Mouse (Mus musculus) liver, embryonic 13.5 days (tissue): Measurements from ENCODE around the gene Ncl. TPM values are rescaled to one million over a fixed set of nuclear protein-coding genes. Genes with fewer than 3 reads are reported as not detected.

ENCODE experiments used
- ATAC-seq: fragments of 200-750 bp; cut with Nextera tagmentation; 2 replicates; pipeline ENCODE4 v1.8.0; 2017; ENCODE audit warnings: low read depth, mild to moderate bottlenecking, moderate number of reproducible peaks, moderate library complexity
- DNase-seq: peaks from one replicate; pipeline ENCODE4 v3.0.0; 2022
- H3K27ac ChIP-seq: fragments of 300-500 bp; sonication (generic); 2 replicates; pipeline ENCODE4 v1.5.1; 2015; ENCODE audit warnings: moderate library complexity, mild to moderate bottlenecking, inconsistent platforms
- H3K27me3 ChIP-seq: fragments of 300-500 bp; sonication (generic); 2 replicates; pipeline ENCODE4 v1.6.1; 2015; ENCODE audit warnings: mild to moderate bottlenecking, inconsistent platforms
- H3K36me3 ChIP-seq: fragments of 300-500 bp; sonication (generic); 2 replicates; pipeline ENCODE4 v1.6.1; 2015; ENCODE audit warnings: mild to moderate bottlenecking, inconsistent platforms
- H3K4me1 ChIP-seq: fragments of 300-500 bp; sonication (generic); replicated peaks from 2 replicates; pipeline ENCODE4 v1.6.1; 2015; ENCODE audit warnings: inconsistent platforms
- H3K4me2 ChIP-seq: fragments of 300-500 bp; sonication (generic); 2 replicates; pipeline ENCODE4 v1.6.1; 2015; ENCODE audit warnings: inconsistent platforms, mild to moderate bottlenecking, moderate library complexity
- H3K4me3 ChIP-seq: fragments of 300-500 bp; sonication (generic); replicated peaks from 2 replicates; pipeline ENCODE4 v1.5.1; 2015; ENCODE audit warnings: mild to moderate bottlenecking, inconsistent platforms
- H3K9ac ChIP-seq: fragments of 300-500 bp; sonication (generic); 2 replicates; pipeline ENCODE4 v1.6.1; 2015; ENCODE audit warnings: mild to moderate bottlenecking, inconsistent platforms
- H3K9me3 ChIP-seq: fragments of 300-500 bp; sonication (generic); replicated peaks from 2 replicates; pipeline ENCODE4 v1.6.1; 2016; ENCODE audit warnings: inconsistent platforms
- WGBS: fragments of 180-500 bp; shearing (Covaris S2); methylation state at CpG from one replicate; pipeline ENCODE4 v1.1.7; 2015; ENCODE audit not compliant: insufficient replicate concordance; 5-methylcytosine and 5-hydroxymethylcytosine counted together
- polyA plus RNA-seq: library from polyadenylated mRNA; unstranded; fragments of >200 nt; fragmentation: Nextera tagmentation; extraction: Ambion mirVana; gene quantifications from 2 replicates; pipeline ENCODE4 v1.2.1, GENCODE M21; 2015

Gene Ncl
- 423 and 530 TPM in 2 replicates for polyA plus RNA-seq

DNA sequence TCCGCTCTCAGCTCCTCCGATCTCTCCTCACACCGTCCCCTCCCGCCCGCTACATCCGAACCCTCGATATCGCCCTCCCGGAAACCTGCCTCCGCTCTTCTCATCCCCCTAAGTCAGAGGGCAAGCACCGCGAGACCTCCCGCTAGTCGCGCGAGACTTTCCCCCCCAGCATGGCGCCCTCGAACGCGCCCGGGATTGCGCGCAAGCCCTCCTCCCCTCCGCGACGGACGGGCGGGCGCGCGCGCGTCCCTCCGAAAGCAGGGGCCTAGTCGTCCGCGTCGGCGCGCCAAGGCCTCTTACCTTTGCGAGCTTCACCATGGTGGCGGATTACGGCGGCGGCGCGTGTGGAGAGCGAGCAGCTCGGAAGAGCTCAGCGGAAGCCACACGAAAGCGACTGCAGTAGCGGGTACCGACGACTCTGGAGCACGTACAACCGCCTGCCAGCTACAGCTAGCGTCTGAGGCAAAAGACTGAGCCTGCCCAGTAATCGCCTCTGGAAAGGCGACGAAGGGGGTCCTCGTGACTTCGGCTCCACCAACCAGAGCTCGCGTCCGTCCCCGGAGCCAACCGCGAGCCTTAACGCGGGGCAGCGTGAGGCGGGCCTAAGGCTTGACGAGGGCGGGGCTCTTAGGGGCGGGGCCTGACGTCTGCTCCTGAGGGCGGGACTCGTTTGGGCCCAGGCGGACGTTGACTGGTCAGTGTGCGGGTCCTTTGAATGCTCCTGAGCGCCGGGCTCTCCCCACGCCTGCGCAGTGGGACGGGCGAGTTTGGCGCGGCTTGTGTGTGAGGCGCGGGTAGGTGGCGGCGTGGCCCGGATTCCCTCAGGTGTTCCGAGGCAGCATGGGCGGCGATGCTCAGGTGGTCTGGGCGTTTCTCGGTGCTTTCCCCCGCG, at the start of gene Ncl:
TSS of gene Ncl (minus strand) at position 495 of the 892 bp plus-strand sequence.
- H3K9ac ChIP-seq: peak within 1 kb of the TSS; percentile 98
- ATAC-seq: peak; percentile 94
- H3K4me1 ChIP-seq: peaks cover 61% of the 10 kb centered on the region
- peak; percentile 98 for DNase-seq
- peak within 1 kb of the TSS; percentile 96 for H3K4me2 ChIP-seq
- peaks cover 38% of the 10 kb centered on the region for H3K36me3 ChIP-seq
- no peaks in the 10 kb centered on the region for H3K9me3 ChIP-seq
- H3K27ac ChIP-seq: peak within 1 kb of the TSS; percentile 98
- H3K27me3 ChIP-seq: no peaks in the 10 kb centered on the region
- under 1% methylated on average over 102 of the region's 102 CpGs for WGBS
- H3K4me3 ChIP-seq: peak within 1 kb of the TSS; percentile 98

DNA sequence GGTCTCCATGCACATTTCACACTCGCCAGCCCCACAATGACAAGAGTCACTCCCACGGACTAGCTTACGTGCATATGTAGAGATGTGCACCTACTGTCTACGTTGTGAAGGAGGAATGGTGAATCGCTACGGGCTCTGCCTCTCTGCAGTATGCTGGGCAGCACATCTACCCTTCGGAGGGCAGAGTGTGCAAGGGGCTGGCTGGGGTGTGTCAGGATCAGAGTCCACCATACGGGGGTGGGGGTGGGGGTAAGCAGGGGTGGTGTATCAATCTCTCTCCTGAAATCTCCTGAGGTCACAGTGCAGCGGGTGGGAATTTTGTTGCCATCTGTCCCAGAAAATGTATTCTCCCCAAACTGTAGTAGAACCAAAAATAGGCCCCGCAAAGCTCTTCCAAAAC, 49.3 kb upstream of the Ncl start:
- no peak for ATAC-seq
- H3K4me3 ChIP-seq: no peak overlapping the region
- H3K27me3 ChIP-seq: no peaks in the 10 kb centered on the region
- WGBS: 75% methylated on average over 10 of the region's 10 CpGs
- peaks cover 15% of the 10 kb centered on the region for H3K4me1 ChIP-seq
- DNase-seq: no peak
- H3K4me2 ChIP-seq: no peak overlapping the region
- H3K9ac ChIP-seq: no peak overlapping the region
- H3K27ac ChIP-seq: no peak overlapping the region
- no peaks in the 10 kb centered on the region for H3K36me3 ChIP-seq
- H3K9me3 ChIP-seq: 0 out of 2 replicates have a peak, but pooled peaks cover 3% of the 10 kb centered on the region

DNA sequence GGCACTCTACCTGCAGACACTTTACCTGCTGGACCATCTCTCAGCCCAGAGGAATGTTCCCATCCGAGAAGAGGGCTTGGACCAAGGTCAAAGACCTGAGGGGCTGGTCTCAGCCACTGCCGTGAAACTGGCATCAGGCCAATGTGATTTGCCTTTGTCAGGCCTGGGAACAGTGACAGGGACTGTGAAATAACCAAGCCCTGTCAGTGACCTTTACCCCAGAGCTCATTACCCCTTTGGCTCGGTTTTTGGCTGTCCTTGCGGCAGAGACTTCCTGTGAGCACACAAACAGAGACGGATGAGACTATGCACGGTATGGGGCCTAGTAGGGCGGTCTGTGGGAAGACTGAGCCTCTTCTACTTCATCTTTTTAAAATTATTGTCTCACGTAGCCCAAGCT, 47.7 kb upstream of the Ncl start:
- Histone ChIP-seq H3K27ac (peak overlapping the region; percentile 53; the same call in 1 of the 2 replicates), H3K4me3 (no peak overlapping the region), H3K9me3 (0 out of 2 replicates have a peak, but pooled peaks cover 3% of the 10 kb centered on the region), H3K4me1 (peaks cover 15% of the 10 kb centered on the region), H3K27me3 (no peaks in the 10 kb centered on the region), H3K9ac (no peak overlapping the region), H3K4me2 (no peak overlapping the region), H3K36me3 (no peaks in the 10 kb centered on the region)
- peak; percentile 70 for ATAC-seq
- DNase-seq: no peak
- WGBS: 42% methylated on average over 8 of the region's 8 CpGs

DNA sequence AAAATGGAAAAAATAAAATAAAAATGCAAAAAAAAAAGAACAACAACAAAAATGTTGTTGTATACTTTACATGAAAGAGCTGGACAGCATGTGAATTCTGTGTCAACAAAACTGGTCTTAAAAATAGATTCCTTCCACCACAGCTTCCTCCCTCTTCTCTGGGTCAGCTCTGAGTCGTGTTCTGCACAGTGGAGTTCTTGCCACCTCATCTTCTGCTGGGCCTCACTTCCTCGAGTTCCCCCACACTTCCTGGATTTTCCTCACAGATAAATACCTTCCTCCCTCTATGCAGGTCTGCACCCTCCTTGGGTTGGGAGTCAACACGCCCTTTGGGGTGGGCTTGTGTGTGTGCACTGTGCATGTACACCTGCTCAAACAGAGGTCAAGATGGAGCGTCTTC, 47.1 kb upstream of the Ncl start:
- WGBS: 30% methylated on average over 4 of the region's 4 CpGs

DNA sequence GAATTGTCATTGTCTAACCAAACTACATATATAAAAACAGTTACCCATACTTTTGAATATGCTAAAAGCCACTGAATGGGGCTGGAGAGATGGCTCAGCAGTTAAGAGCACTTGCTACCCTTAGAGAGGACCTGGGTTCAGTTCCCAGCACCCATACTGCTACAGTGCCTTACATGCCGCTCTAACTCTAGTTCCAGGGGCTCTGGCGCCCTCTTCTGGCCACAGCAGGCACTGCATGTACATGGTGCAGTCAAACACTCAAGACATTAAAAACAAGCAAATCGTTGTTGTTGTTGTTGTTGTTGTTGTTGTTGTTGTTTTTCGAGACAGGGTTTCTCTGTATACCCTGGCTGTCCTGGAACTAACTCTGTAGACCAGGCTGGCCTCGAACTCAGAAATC, 45.6 kb upstream of the Ncl start:
- no peak for ATAC-seq
- no peaks in the 10 kb centered on the region for H3K36me3 ChIP-seq
- H3K27me3 ChIP-seq: no peaks in the 10 kb centered on the region
- no peak overlapping the region for H3K4me3 ChIP-seq
- no peak overlapping the region for H3K9ac ChIP-seq
- no peak overlapping the region for H3K4me2 ChIP-seq
- WGBS: 46% methylated on average over 5 of the region's 5 CpGs
- no peak for DNase-seq
- H3K4me1 ChIP-seq: peaks cover 19% of the 10 kb centered on the region
- H3K9me3 ChIP-seq: 0 out of 2 replicates have a peak, but pooled peaks cover 3% of the 10 kb centered on the region
- H3K27ac ChIP-seq: no peak overlapping the region

More for the DNA sequence above, 47.1 kb upstream of the Ncl start:
- Histone ChIP-seq H3K4me2 (no peak overlapping the region), H3K9ac (no peak overlapping the region), H3K4me1 (peaks cover 15% of the 10 kb centered on the region), H3K27ac (peak overlapping the region; percentile 53), H3K4me3 (no peak overlapping the region), H3K9me3 (0 out of 2 replicates have a peak, but pooled peaks cover 3% of the 10 kb centered on the region), H3K27me3 (no peaks in the 10 kb centered on the region), H3K36me3 (no peaks in the 10 kb centered on the region)
- DNase-seq (no peak), ATAC-seq (peak; percentile 22; the same call in 1 of the 2 replicates)

DNA sequence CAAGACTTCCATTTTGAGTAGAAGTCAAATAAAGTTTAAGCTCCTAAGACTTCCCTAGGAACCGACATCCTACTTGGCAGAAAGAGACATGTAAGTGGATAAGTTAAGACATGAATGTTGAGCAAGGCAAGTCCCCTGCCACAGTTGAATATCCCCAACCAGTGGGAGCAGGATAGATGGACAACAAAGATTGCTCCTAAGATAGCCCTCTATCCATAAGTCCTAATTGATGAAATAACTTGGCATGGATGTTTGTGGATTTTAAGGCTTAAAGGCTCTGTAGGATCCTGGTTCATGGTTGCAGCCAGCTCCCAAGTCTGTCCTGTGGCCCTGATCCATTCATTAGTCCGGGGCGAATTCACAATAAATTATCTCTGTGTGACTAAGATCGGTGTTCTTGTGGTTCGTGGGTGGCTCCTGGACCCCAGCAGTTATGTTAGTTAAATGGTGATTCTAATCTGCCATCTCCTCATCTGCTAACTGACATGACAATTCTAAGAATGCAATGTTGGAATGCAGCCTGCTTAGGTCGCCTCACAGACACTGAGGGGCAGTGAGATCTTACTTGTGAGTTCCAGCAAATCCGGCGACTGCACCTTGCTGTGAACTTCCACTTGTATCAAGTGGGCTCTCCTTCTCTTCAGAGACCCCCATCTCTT, 41.0 kb upstream of the Ncl start:
- Histone ChIP-seq H3K36me3 (no peaks in the 10 kb centered on the region), H3K27ac (no peak overlapping the region), H3K4me3 (no peak overlapping the region), H3K4me1 (peaks cover 11% of the 10 kb centered on the region), H3K27me3 (no peaks in the 10 kb centered on the region), H3K9ac (no peak overlapping the region), H3K9me3 (0 out of 2 replicates have a peak, but pooled peaks cover 3% of the 10 kb centered on the region), H3K4me2 (no peak overlapping the region)
- 33% methylated on average over 8 of the region's 8 CpGs for WGBS
- DNase-seq (no peak), ATAC-seq (no peak)

DNA sequence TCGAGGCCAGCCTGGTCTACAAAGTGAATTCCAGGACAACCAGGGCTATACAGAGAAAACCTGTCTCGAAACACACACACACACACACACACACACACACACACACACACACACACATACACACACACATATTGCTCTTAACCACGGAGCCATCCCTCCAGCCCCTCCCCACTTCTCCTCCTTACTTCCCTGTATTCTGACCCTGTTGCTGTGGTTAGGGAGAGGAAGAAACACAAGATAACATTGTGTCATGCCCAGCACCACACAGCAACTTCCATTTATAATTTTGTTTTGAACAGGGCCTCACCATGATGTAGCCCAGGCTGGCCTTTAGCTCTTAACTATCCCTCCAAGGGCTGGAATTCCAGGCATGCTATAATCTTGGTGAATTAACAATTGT, 40.1 kb upstream of the Ncl start:
- WGBS: 31% methylated on average over 2 of the region's 3 CpGs
- Histone ChIP-seq H3K27ac (no peak overlapping the region), H3K4me1 (peaks cover 11% of the 10 kb centered on the region), H3K27me3 (no peaks in the 10 kb centered on the region), H3K4me2 (no peak overlapping the region), H3K9ac (no peak overlapping the region), H3K36me3 (no peaks in the 10 kb centered on the region), H3K9me3 (no peaks in the 10 kb centered on the region), H3K4me3 (no peak overlapping the region)
- ATAC-seq: no peak
- DNase-seq: no peak

DNA sequence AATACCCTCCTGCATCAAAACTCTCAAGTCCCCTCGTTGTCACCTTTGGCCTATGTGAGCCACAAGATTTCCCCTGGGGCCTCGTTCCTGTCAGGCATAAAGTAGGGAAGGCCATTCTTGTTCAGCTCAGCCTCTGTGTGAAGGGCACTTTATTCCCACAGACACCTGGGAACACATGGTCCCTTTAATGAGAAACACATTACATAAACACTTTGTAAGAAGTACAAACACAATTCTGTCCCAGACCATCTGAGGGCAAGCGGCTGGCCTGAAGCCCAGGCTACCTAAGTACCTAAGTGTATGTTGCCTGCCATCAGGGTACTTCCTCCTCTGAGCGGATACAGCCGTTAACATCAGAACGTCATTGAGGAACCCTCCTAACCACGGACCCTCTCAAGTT, 39.0 kb upstream of the Ncl start:
- ATAC-seq: no peak
- 25% methylated on average over 7 of the region's 7 CpGs for WGBS
- H3K27ac ChIP-seq: no peak overlapping the region; the same call in 1 of the 2 replicates

DNA sequence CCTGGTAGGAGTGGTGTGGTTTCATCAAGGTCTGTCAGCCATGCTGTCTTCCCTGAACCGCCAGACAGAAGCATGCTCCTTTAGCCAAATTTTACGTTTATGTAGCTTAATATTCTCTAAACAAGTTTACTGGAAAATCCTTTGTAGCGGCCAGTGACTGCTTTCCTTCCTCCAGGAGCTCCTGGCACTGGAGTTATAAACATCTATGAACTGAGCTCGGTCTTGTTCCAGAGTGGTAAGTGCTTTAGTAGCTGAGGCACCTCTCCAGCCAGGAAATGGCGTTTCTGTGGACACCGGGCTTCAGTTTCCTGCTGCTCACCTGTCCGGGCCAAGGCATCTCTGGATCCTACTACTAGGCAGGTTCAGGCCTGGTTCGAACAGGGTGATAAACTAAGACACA, 38.4 kb upstream of the Ncl start:
- Histone ChIP-seq H3K4me2 (no peak overlapping the region), H3K27me3 (no peaks in the 10 kb centered on the region), H3K4me1 (peaks cover 11% of the 10 kb centered on the region), H3K27ac (no peak overlapping the region), H3K9me3 (no peaks in the 10 kb centered on the region), H3K4me3 (no peak overlapping the region), H3K9ac (no peak overlapping the region), H3K36me3 (no peaks in the 10 kb centered on the region)
- ATAC-seq (no peak), DNase-seq (no peak)
- WGBS: 67% methylated on average over 8 of the region's 8 CpGs

More for the DNA sequence above, 39.0 kb upstream of the Ncl start:
- Histone ChIP-seq H3K4me1 (peaks cover 11% of the 10 kb centered on the region), H3K36me3 (no peaks in the 10 kb centered on the region), H3K9me3 (no peaks in the 10 kb centered on the region), H3K4me3 (no peak overlapping the region), H3K9ac (no peak overlapping the region), H3K4me2 (no peak overlapping the region), H3K27me3 (no peaks in the 10 kb centered on the region)
- DNase-seq: no peak

DNA sequence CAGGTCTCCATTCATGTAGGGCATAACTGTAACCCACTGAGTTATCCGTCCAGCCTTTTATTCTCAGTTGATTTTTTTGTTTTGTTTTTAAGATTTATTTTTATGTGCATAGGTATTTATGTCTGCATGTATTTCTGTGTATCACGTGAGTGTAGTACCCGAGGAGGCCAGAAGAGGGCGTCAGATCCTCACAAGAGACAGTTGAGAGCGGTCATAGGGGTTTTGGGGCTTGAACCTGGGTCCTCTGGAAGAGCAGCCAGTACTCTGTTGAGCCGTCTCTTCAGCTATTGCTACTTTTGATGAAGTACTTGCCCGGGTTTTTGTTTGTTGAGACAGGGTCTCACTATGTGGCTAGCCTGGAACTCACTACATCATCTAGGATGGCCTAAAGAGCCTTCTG, 36.7 kb upstream of the Ncl start:
- no peak overlapping the region for H3K9ac ChIP-seq
- no peak overlapping the region for H3K27ac ChIP-seq
- DNase-seq: no peak
- H3K4me2 ChIP-seq: no peak overlapping the region
- 63% methylated on average over 7 of the region's 7 CpGs for WGBS
- ATAC-seq: no peak
- peaks cover 11% of the 10 kb centered on the region for H3K4me1 ChIP-seq
- no peaks in the 10 kb centered on the region for H3K9me3 ChIP-seq
- no peak overlapping the region for H3K4me3 ChIP-seq
- no peaks in the 10 kb centered on the region for H3K36me3 ChIP-seq
- no peaks in the 10 kb centered on the region for H3K27me3 ChIP-seq

DNA sequence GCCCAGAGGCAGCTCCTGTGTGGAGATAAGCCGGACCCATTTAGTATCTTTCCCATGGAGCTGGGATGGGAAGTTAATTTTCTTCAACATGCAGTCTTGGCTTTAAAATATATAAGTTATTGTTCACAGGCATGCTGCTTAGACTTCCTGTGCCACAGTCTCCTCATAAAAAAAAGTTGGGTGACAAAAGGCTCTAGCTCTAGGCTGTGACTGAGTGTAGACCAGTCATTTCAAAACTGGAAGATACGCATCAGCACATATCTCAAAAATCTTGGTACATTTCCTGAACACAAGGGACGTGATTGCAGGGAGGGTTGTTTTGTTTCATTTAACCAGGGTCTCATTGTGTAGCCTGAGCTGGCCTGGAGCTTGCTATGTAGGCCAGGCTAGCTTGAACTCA, 35.0 kb upstream of the Ncl start:
- no peak for DNase-seq
- Histone ChIP-seq H3K9me3 (no peaks in the 10 kb centered on the region), H3K4me2 (no peak overlapping the region), H3K27me3 (no peaks in the 10 kb centered on the region), H3K4me3 (no peak overlapping the region), H3K9ac (no peak overlapping the region), H3K36me3 (no peaks in the 10 kb centered on the region), H3K27ac (no peak overlapping the region), H3K4me1 (peaks cover 8% of the 10 kb centered on the region)
- ATAC-seq: no peak
- WGBS: 61% methylated on average over 3 of the region's 3 CpGs
